Mouse (Mus musculus): ENCODE measurements around the gene Gm4565. TPM values are rescaled to one million over a fixed set of nuclear protein-coding genes. Genes with fewer than 3 reads are reported as not detected.
"Not testable (repeated sequence)": the region's sequence is repeated elsewhere in the genome, so short reads cannot be mapped to it uniquely, and the experiment has no call there.

Gm4565 gene
- polyA plus RNA-seq (2015; fragmentation: Nextera tagmentation; extraction: Ambion mirVana) = not detected in 2 replicates

- not testable (repeated sequence) for H3K9ac ChIP-seq (ENCODE audit: low read length); H3K27me3 ChIP-seq (ENCODE audit: control insufficient read depth, insufficient read depth, low read length); H3K9me3 ChIP-seq (replicated peaks; ENCODE audit: control insufficient read depth, low read length); H3K4me1 ChIP-seq (ENCODE audit: control insufficient read depth, insufficient read depth, low read length); H3K4me2 ChIP-seq (ENCODE audit: low read depth, low read length); ATAC-seq (ENCODE audit: insufficient read depth, low FRiP score); H3K4me3 ChIP-seq (replicated peaks; ENCODE audit: low read length); H3K36me3 ChIP-seq (ENCODE audit: control insufficient read depth, insufficient read depth, low read length); H3K27ac ChIP-seq (ENCODE audit: low read length)
- WGBS = 78% methylated on average over 2 of the region's 4 CpGs
These were observed at the start of gene Gm4565 for GRCm38 (mm10) chr7:22588027-22588426. Gene Gm4565 (minus strand): TSS chr7:22588127.

- H3K9ac ChIP-seq (ENCODE audit: low read length); H3K27ac ChIP-seq (ENCODE audit: low read length); H3K36me3 ChIP-seq (ENCODE audit: control insufficient read depth, insufficient read depth, low read length); H3K4me2 ChIP-seq (ENCODE audit: low read depth, low read length); H3K4me3 ChIP-seq (replicated peaks; ENCODE audit: low read length); H3K4me1 ChIP-seq (ENCODE audit: control insufficient read depth, insufficient read depth, low read length); H3K9me3 ChIP-seq (replicated peaks; ENCODE audit: control insufficient read depth, low read length); ATAC-seq (ENCODE audit: insufficient read depth, low FRiP score); H3K27me3 ChIP-seq (ENCODE audit: control insufficient read depth, insufficient read depth, low read length): not testable (repeated sequence)
- WGBS = no CpG with 5 or more reads among the region's 3 CpGs
These were observed 22.7 kb downstream of the Gm4565 start, which contains the start of gene Gm4201 for GRCm38 (mm10) chr7:22565243-22565642. Gene Gm4201 (minus strand): TSS chr7:22565343.

GRCm38 (mm10) chr7:22534787-22535186 is 53.1 kb downstream of the Gm4565 start, which contains the start of gene Gm8677:
Gene Gm8677 (minus strand): TSS chr7:22534887.
- not testable (repeated sequence) for H3K9ac ChIP-seq (ENCODE audit: low read length); H3K9me3 ChIP-seq (replicated peaks; ENCODE audit: control insufficient read depth, low read length); H3K4me3 ChIP-seq (replicated peaks; ENCODE audit: low read length); ATAC-seq (ENCODE audit: insufficient read depth, low FRiP score); H3K4me2 ChIP-seq (ENCODE audit: low read depth, low read length); H3K4me1 ChIP-seq (ENCODE audit: control insufficient read depth, insufficient read depth, low read length); H3K27ac ChIP-seq (ENCODE audit: low read length); H3K27me3 ChIP-seq (ENCODE audit: control insufficient read depth, insufficient read depth, low read length); H3K36me3 ChIP-seq (ENCODE audit: control insufficient read depth, insufficient read depth, low read length)
- no CpG with 5 or more reads among the region's 1 CpGs for WGBS

Other genes starting within 250 kb of the Gm4565 start
- gene Gm8660, start 217.1 kb downstream of the Gm4565 start, polyA plus RNA-seq (2015; fragmentation: Nextera tagmentation; extraction: Ambion mirVana) = not detected in 2 replicates
- gene Vmn1r148, start 174.5 kb downstream of the Gm4565 start, polyA plus RNA-seq (2015; fragmentation: Nextera tagmentation; extraction: Ambion mirVana) = not detected in 2 replicates
- not detected in 2 replicates for gene Vmn1r149, start 149.9 kb downstream of the Gm4565 start, polyA plus RNA-seq (2015; fragmentation: Nextera tagmentation; extraction: Ambion mirVana)
- gene Gm10665, start 124.1 kb downstream of the Gm4565 start, polyA plus RNA-seq (2015; fragmentation: Nextera tagmentation; extraction: Ambion mirVana) = not detected in 2 replicates
- not detected in 2 replicates for gene Vmn1r151, start 88.4 kb downstream of the Gm4565 start, polyA plus RNA-seq (2015; fragmentation: Nextera tagmentation; extraction: Ambion mirVana)
- gene Vmn1r152, start 65.2 kb downstream of the Gm4565 start, polyA plus RNA-seq (2015; fragmentation: Nextera tagmentation; extraction: Ambion mirVana) = not detected in 2 replicates
- not detected in 2 replicates for gene Gm8677, start 53.2 kb downstream of the Gm4565 start, polyA plus RNA-seq (2015; fragmentation: Nextera tagmentation; extraction: Ambion mirVana)
- gene Gm4201, start 22.8 kb downstream of the Gm4565 start, polyA plus RNA-seq (2015; fragmentation: Nextera tagmentation; extraction: Ambion mirVana) = not detected in 2 replicates
- gene Vmn1r155, start 69.9 kb upstream of the Gm4565 start, polyA plus RNA-seq (2015; fragmentation: Nextera tagmentation; extraction: Ambion mirVana) = not detected in 2 replicates
- gene Gm8693, start 104.2 kb upstream of the Gm4565 start, polyA plus RNA-seq (2015; fragmentation: Nextera tagmentation; extraction: Ambion mirVana) = not detected in 2 replicates
- not detected in 2 replicates for gene Gm4567, start 131.6 kb upstream of the Gm4565 start, polyA plus RNA-seq (2015; fragmentation: Nextera tagmentation; extraction: Ambion mirVana)
- not detected in 2 replicates for gene Vmn1r157, start 173.6 kb upstream of the Gm4565 start, polyA plus RNA-seq (2015; fragmentation: Nextera tagmentation; extraction: Ambion mirVana)
- not detected in 2 replicates for gene Vmn1r158, start 202.7 kb upstream of the Gm4565 start, polyA plus RNA-seq (2015; fragmentation: Nextera tagmentation; extraction: Ambion mirVana)

All from stomach, embryonic 16.5 days (tissue).